Mouse (Mus musculus): ENCODE measurements around the gene Prkar1b. TPM values are rescaled to one million over a fixed set of nuclear protein-coding genes. Genes with fewer than 3 reads are reported as not detected.

Gene Prkar1b
- polyA plus RNA-seq (2014; fragmentation: Illumina TruSeq; extraction: RNeasy Lipid Tissue Mini Kit (QIAGEN cat#74804); ENCODE audit: low read depth, low replicate concordance), result 1.7 TPM

DNA sequence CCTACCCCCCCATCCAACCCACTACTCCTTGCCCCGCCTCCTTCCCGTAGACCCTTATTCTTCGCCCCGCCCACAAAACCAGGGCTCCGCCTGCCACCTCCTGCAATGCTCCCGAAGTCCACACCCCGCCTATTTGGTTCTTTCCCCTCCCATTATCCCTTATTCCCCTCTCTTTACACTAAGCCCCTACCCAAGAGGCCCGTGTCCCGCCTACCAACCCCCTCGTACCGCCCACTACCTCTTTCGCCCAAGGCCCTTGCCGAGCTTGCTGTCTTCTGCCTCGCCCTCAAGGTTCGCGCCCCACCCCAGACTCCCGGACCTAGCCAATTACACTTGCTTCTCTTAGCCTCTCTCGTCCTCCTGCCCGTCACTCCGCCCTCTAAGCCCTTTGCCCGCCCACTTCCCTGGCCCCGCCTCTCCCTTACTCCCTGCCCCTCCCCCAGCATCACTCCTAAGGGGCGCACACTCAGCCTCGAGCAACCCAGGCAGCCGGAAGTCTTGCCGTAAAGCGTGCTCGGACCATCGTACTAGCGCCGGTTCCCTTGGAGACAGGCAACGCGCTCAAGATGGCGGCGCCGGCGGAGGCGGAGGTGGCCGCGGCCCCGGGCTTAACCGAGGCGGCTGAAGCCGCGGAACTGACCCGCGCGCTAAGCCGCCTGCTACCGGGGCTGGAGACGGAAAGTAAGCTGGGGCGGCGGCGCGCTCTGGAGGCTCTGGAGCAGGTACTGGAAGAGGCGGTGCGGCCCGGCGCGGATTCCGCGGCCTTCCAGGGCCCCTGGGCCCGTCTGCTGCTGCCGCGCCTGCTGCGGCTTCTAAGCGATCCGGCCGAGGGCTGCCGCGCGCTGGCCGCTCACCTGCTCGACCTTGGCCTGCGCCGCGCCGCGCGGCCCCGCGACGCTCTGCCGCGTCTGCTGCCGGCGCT lies at the start of gene Prkar1b, which contains the start of gene Dnaaf5:
Gene Prkar1b (minus strand): TSS at position 321 of the 922 bp plus-strand sequence.
Gene Dnaaf5 (plus strand): TSS at position 543 of the 922 bp plus-strand sequence.

DNA sequence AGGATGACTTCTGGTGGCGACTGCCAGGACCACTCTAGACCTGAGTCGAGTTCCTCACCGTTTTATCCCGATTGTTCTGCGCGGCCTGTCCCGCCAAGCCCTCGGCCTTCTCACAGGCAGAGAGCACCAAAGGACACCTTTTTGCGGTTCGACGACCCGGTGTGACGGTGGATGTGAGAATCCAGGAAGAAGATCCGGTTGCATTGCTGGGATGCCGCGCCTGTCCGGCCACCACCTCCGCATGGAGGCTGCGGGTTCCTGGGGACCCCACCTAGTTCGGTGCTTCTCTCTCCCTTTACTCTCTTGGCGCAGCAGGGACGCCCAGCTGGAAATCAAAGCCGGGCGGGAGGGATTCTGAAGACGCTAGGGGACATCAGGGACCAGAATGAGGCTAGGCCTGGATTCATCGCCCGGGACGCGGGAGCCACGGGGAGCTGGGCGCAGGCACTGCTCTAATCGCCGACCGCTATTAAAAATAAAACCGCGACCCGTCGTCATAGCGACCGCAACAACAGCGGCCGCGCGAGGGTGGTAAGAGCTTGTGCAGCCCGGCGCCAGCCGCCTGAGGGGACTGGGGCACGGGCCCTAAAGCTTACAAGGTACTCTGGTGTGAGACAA lies 152.5 kb downstream of the Prkar1b start, which contains the start of gene Pdgfa:
Gene Pdgfa (minus strand): TSS at position 200 of the 618 bp plus-strand sequence.

Other genes with a start within 250 kb of the Prkar1b start
- gene Pdgfa, start 152.6 kb downstream of the Prkar1b start, polyA plus RNA-seq (2014; fragmentation: Illumina TruSeq; extraction: RNeasy Lipid Tissue Mini Kit (QIAGEN cat#74804); ENCODE audit: low read depth, low replicate concordance), result 6.2 TPM
- gene Dnaaf5, start 222 bp upstream of the Prkar1b start, polyA plus RNA-seq (2014; fragmentation: Illumina TruSeq; extraction: RNeasy Lipid Tissue Mini Kit (QIAGEN cat#74804); ENCODE audit: low read depth, low replicate concordance), result 12.5 TPM
- gene Sun1, start 50.6 kb upstream of the Prkar1b start, polyA plus RNA-seq (2014; fragmentation: Illumina TruSeq; extraction: RNeasy Lipid Tissue Mini Kit (QIAGEN cat#74804); ENCODE audit: low read depth, low replicate concordance), result 42.7 TPM
- 9.2 TPM for gene Get4, start 102.3 kb upstream of the Prkar1b start, polyA plus RNA-seq (2014; fragmentation: Illumina TruSeq; extraction: RNeasy Lipid Tissue Mini Kit (QIAGEN cat#74804); ENCODE audit: low read depth, low replicate concordance)
- gene Adap1, start 175.6 kb upstream of the Prkar1b start, polyA plus RNA-seq (2014; fragmentation: Illumina TruSeq; extraction: RNeasy Lipid Tissue Mini Kit (QIAGEN cat#74804); ENCODE audit: low read depth, low replicate concordance), result 0.15 TPM
- gene Cox19, start 201.4 kb upstream of the Prkar1b start, polyA plus RNA-seq (2014; fragmentation: Illumina TruSeq; extraction: RNeasy Lipid Tissue Mini Kit (QIAGEN cat#74804); ENCODE audit: low read depth, low replicate concordance), result 8.3 TPM
- not detected for gene Cyp2w1, start 202.6 kb upstream of the Prkar1b start, polyA plus RNA-seq (2014; fragmentation: Illumina TruSeq; extraction: RNeasy Lipid Tissue Mini Kit (QIAGEN cat#74804); ENCODE audit: low read depth, low replicate concordance)
- 0.20 TPM for gene Gpr146, start 227.7 kb upstream of the Prkar1b start, polyA plus RNA-seq (2014; fragmentation: Illumina TruSeq; extraction: RNeasy Lipid Tissue Mini Kit (QIAGEN cat#74804); ENCODE audit: low read depth, low replicate concordance)

Data from testis, adult 10 weeks (tissue).